Mouse (Mus musculus) forebrain, postnatal 0 days (tissue): Measurements from ENCODE around the gene Epha5. TPM values are rescaled to one million over a fixed set of nuclear protein-coding genes. Genes with fewer than 3 reads are reported as not detected.

Experiments used
- ATAC-seq: fragments of 200-750 bp; cut with Nextera tagmentation; 2 replicates; pipeline ENCODE4 v1.8.0; 2017; ENCODE audit warnings: mild to moderate bottlenecking, moderate library complexity
- DNase-seq: peaks from one replicate; pipeline ENCODE4 v3.0.0-alpha.2; 2015
- H3K27ac ChIP-seq: fragments of 300-500 bp; sonication (generic); 2 replicates; pipeline ENCODE4 v1.5.1; 2014; ENCODE audit warnings: low read depth, mild to moderate bottlenecking, antibody characterized with exemption, low read length, moderate library complexity, mixed read lengths
- H3K27me3 ChIP-seq: fragments of 300-500 bp; sonication (generic); 2 replicates; pipeline ENCODE4 v1.6.1; 2014; ENCODE audit warnings: mild to moderate bottlenecking, low read length, mixed read lengths; ENCODE audit not compliant: insufficient read depth
- H3K36me3 ChIP-seq: fragments of 300-500 bp; sonication (generic); 2 replicates; pipeline ENCODE4 v1.6.1; 2014; ENCODE audit warnings: mild to moderate bottlenecking, moderate library complexity; ENCODE audit not compliant: insufficient read depth
- H3K4me1 ChIP-seq: fragments of 300-500 bp; sonication (generic); 2 replicates; pipeline ENCODE4 v1.6.1; 2014; ENCODE audit warnings: antibody characterized with exemption; ENCODE audit not compliant: insufficient read depth
- H3K4me2 ChIP-seq: fragments of 300-500 bp; sonication (generic); 2 replicates; pipeline ENCODE4 v1.6.1; 2014; ENCODE audit warnings: low read depth, mild to moderate bottlenecking, moderate library complexity
- H3K4me3 ChIP-seq: fragments of 300-500 bp; sonication (generic); 2 replicates; pipeline ENCODE4 v1.5.1; 2014; ENCODE audit warnings: low read depth, low read length, mixed read lengths
- H3K9ac ChIP-seq: fragments of 300-500 bp; sonication (generic); 2 replicates; pipeline ENCODE4 v1.6.1; 2014; ENCODE audit warnings: mild to moderate bottlenecking
- H3K9me3 ChIP-seq: fragments of 300-500 bp; sonication (generic); 2 replicates; pipeline ENCODE4 v1.6.1; 2016; ENCODE audit warnings: low read length
- CTCF ChIP-seq: sonication (generic); IDR thresholded peaks from 2 replicates; pipeline ENCODE4 v1.5.1; 2016; ENCODE audit warnings: antibody characterized with exemption, control low read depth, low read depth
- WGBS: fragments of 180-500 bp; shearing (Covaris S2); extraction: QIAGEN DNeasy Blood & Tissue Kit; methylation state at CpG from one replicate; pipeline ENCODE4 v1.1.7; 2014; 5-methylcytosine and 5-hydroxymethylcytosine counted together
- polyA plus RNA-seq: library from polyadenylated mRNA; unstranded; fragments of >200 nt; fragmentation: Nextera tagmentation; extraction: Ambion mirVana; gene quantifications from 2 replicates; pipeline ENCODE4 v1.2.1, GENCODE M21; 2015
- total RNA-seq: library from RNA; depleted of rRNA; stranded (reverse); fragments of >200 nt; gene quantifications from 2 replicates; pipeline ENCODE4 v1.2.3, GENCODE M21; 2014

Epha5 gene
- total and polyA plus RNA-seq, 2 experiments from 2014 or later = 81.9 to 103 TPM

GRCm38 (mm10) chr5:84142138-84142537 is 275.0 kb downstream of the Epha5 start:
- 46% methylated on average over 4 of the region's 4 CpGs for WGBS
- Histone ChIP-seq H3K4me1 (no peaks in the 10 kb centered on the region), H3K4me2 (no peak overlapping the region), H3K9me3 (no peaks in the 10 kb centered on the region), H3K27ac (no peak overlapping the region), H3K27me3 (no peaks in the 10 kb centered on the region), H3K4me3 (no peak overlapping the region), H3K9ac (no peak overlapping the region), H3K36me3 (no peaks in the 10 kb centered on the region)
- DNase-seq (no peak), ATAC-seq (no peak)
- TF ChIP-seq CTCF = no peak

- H3K27me3 ChIP-seq = no peaks in the 10 kb centered on the region
- no peaks in the 10 kb centered on the region for H3K4me1 ChIP-seq
- no peaks in the 10 kb centered on the region for H3K9me3 ChIP-seq
- ATAC-seq (no peak; the same call in 1 of the 2 replicates), DNase-seq (no peak)
- H3K9ac ChIP-seq = no peak overlapping the region
- H3K4me2 ChIP-seq = no peak overlapping the region
- H3K36me3 ChIP-seq = no peaks in the 10 kb centered on the region
- H3K4me3 ChIP-seq = no peak overlapping the region
- H3K27ac ChIP-seq = no peak overlapping the region
- no peak for TF ChIP-seq CTCF
- WGBS = 82% methylated on average over 11 of the region's 11 CpGs
Measured at GRCm38 (mm10) chr5:84095947-84096346, 321.2 kb downstream of the Epha5 start.

DNA sequence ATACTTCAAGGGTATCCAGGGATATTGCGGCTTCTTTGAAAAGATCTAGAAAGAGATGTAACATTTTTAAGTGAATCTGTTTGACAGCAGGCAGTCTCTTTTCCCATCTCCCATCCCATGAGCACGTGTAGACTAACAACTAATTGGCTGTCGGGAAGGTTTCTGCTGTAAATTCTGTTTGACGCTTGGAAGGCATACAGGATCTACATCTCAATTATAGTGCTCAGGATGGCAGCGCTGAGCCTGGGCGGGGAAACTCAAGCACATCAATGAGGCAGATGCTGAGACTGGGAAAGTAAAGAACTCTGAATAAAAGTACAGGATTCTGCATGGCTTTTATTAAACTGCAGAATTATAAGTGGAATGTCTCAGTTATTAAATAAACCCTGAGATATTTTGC is 335.9 kb downstream of the Epha5 start:
- peak; percentile 23; the same call in 1 of the 2 replicates for ATAC-seq
- TF ChIP-seq CTCF = no peak
- no peaks in the 10 kb centered on the region for H3K36me3 ChIP-seq

GRCm38 (mm10) chr5:84070976-84071375 is 346.2 kb downstream of the Epha5 start:
- ATAC-seq = no peak
- no peak for DNase-seq
- Histone ChIP-seq H3K9me3 (no peaks in the 10 kb centered on the region), H3K9ac (no peak overlapping the region), H3K27me3 (no peaks in the 10 kb centered on the region), H3K27ac (no peak overlapping the region), H3K4me2 (no peak overlapping the region), H3K36me3 (no peaks in the 10 kb centered on the region), H3K4me3 (no peak overlapping the region), H3K4me1 (no peaks in the 10 kb centered on the region)
- TF ChIP-seq CTCF = no peak
- WGBS = 69% methylated on average over 7 of the region's 7 CpGs

More for the DNA sequence above, 335.9 kb downstream of the Epha5 start:
- H3K9ac ChIP-seq = no peak overlapping the region
- 39% methylated on average over 6 of the region's 6 CpGs for WGBS
- DNase-seq = no peak
- H3K4me3 ChIP-seq = no peak overlapping the region
- no peak overlapping the region for H3K27ac ChIP-seq
- H3K27me3 ChIP-seq = no peaks in the 10 kb centered on the region
- H3K9me3 ChIP-seq = no peaks in the 10 kb centered on the region
- no peaks in the 10 kb centered on the region for H3K4me1 ChIP-seq
- H3K4me2 ChIP-seq = no peak overlapping the region

DNA sequence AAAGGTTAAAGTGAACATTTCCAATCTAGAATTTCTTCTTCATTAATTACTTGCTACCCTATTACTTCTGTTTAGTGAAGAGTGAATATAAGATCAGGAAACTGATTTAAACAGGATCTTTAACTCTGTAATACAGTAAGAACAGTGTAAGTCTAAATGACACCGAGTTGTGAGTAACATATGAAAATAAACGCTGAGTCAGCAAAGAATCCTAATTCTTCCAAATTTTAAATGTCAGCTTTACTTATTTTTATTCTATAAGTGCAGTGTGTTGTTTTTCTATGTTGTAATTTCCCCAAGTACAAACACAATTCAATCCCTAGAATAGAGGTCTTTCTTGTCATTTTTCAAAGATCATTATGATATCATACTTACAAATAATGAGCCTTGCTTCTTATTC is 363.3 kb downstream of the Epha5 start:
- H3K9me3 ChIP-seq = no peaks in the 10 kb centered on the region
- H3K36me3 ChIP-seq = no peaks in the 10 kb centered on the region
- H3K4me1 ChIP-seq = no peaks in the 10 kb centered on the region
- no peak overlapping the region for H3K9ac ChIP-seq
- H3K4me2 ChIP-seq = no peak overlapping the region
- no peak overlapping the region for H3K4me3 ChIP-seq
- 87% methylated on average over 2 of the region's 2 CpGs for WGBS
- DNase-seq (no peak), ATAC-seq (no peak)
- TF ChIP-seq CTCF = no peak
- H3K27me3 ChIP-seq = no peaks in the 10 kb centered on the region
- no peak overlapping the region for H3K27ac ChIP-seq

GRCm38 (mm10) chr5:84037250-84037963 is 379.8 kb downstream of the Epha5 start:
- no peaks in the 10 kb centered on the region for H3K27me3 ChIP-seq
- WGBS = 82% methylated on average over 1 of the region's 1 CpGs
- H3K4me3 ChIP-seq = no peak overlapping the region
- H3K4me1 ChIP-seq = no peaks in the 10 kb centered on the region
- no peak for DNase-seq
- H3K9me3 ChIP-seq = no peaks in the 10 kb centered on the region
- TF ChIP-seq CTCF = no peak
- H3K36me3 ChIP-seq = no peaks in the 10 kb centered on the region
- H3K4me2 ChIP-seq = no peak overlapping the region
- ATAC-seq = no peak
- no peak overlapping the region for H3K27ac ChIP-seq
- no peak overlapping the region for H3K9ac ChIP-seq
